Mouse (Mus musculus) ovary, postnatal 36 days (tissue): ENCODE data around the gene Myo3b.
A peak's percentile ranks its signal among the peaks of the same experiment; 100 is the strongest.

Source experiments
- DNase-seq: peaks from one replicate; pipeline ENCODE4 v3.0.0; 2022; ENCODE audit warnings: low spot score, mixed read lengths

Gene Myo3b

DNA sequence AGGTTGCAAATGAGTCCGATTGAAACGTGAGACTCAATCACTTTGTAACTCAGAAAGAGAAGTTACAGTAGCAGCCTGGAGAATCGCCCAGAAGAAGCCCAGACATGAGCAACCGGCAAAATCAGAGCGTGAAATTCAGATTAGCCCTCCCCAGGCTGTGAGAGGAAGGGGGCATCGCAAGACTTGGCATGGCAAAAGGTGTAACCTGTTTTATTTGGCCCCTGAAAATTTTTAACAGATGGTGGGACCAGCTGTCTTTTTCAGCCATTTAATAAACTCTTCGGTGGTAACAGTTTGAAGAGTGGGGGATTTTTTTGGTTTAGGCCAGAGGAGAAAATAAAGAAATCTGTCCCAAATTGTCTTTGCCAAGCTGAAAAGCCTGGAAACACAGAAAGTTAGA, 405.2 kb downstream of the Myo3b start:
- no peak for DNase-seq

DNA sequence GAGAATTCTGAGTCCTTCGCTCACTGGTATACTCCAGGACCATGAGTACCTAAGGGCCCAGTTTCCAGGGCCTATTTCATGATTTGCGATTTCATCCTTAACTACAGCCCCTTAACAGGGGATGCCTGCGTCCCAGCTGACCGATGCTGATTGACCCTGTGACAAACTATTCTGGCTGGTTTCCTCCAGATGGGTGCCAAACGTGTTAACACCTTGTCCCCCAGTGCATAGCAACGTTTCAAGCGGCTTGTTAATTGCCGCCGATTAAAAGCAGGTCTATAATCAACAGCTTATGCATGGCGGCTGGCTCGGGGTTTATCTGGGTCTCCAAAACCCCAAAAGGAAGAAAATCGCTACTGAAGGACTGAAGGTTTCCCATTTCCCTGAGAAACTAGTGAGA, 417.3 kb downstream of the Myo3b start:
- DNase-seq: no peak

DNA sequence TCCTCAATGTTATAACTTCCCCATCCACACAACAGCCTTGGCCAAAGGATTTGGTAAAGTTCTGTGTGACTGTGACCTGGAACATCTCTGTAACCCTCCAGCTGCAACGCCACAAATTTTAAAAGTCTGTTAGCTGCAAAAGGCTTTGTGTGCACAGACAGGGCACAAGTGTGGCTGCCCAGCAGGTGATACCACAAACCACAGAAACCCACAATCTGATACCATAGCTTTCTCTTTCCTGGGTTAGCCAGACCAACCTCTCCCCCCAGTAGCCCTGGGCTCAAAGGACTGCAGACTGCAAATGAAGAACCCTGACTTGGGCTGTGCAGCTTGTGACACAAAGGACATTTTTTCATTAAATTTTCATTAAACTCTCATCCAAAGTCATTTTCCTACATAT, 424.7 kb downstream of the Myo3b start:
- no peak for DNase-seq

DNA sequence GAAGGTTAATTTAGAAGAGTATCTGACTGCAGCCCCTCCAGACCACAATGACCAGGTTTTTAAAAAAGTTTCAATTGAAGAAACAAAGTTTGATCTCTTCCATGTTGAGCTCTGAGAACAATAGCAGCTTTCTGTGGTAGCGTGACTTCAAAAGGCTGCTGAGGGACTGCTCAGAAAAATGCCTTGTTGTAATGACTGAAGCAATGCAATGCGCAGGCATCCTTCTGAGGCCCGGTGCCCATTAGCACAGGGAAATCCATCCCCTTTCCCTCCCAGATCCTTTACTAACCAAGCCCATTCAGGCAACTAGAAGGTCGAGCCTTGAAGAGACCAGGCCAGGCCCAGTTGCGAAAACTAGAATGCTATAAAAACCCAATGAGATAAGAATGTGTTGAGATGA, 432.2 kb downstream of the Myo3b start:
- DNase-seq: no peak

DNA sequence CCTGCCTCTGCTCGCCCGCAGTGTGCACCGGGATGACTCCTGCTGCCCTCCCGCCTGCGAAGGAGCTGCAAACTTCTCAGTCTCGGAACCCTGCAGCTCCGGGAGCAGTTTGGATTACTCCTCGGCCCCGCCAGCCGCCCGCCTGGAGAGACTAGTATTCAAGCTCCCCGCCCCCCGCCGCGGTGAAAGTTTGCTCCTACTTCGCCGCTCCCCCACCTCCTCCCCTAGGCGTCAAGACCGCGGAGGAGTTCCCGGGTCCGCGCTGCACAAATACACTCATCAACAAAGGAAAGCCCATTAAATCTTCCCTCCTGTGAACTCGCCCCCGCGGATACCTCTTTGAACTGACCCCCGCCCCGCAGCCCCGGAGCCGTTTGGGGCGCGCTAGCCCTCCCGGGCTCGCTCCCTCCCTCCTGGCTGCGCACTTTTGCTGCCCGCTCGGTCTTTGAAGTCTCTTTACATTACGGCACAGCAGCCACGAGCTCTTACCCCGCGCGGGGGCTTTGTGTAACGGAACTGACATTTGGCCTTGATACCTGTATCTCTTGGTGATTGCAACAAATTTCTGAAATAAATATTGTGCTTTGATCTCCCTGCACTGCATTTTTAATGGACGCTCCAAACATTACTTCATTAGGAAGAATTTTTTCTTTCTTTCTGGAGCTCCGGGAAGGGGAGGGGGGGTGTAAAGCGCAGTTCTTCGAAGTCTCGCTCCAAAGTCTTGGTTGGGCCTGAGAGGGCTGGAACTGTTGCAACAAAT, 433.1 kb downstream of the Myo3b start:
- DNase-seq: peak; percentile 38
